In the genomic region with DNA sequence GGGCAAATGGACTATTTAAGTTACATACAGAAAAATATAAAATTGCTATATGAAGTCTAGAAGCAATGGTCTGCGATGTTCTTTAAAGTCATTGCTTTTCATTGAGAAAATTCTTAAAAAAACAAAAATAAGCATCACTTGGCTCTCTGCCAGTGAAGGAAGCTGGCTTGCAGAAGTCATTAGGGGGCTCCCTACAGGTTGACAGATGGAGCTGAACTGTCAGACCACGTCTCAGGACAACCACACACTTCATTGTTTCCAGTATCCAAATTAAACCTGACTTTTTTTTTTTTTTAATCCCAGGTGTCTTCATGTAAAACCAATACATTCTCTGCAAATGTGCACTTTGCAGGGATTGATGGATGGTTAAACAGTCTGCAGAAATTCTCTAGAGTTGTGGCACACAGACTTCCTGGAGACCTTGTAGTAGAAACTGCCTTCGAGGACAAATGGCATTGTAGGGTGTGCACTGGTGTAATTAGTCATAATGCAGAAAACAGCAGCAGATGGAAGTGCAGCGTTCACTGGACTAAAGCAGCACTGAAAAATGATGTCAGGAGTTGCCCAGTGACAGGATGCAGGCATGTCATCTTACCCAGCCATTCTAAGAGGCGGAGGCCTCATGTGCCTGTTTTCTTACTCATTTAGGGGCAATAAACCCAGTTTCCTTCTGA, we compare ENCODE assay signal across 19 mouse cellular contexts.
DNase-seq lines count a peak whose midpoint lies in the region; ATAC-seq lines count a peak whose summit lies in the region.
"Had no signal": no experiment of that assay in that cellular context is flagged by ENCODE, and none has a peak within 500 bp of the region (broad histone marks: within the 10 kb centered on the region; RNA-seq: fewer than 3 reads in every experiment).

No protein-coding gene starts in this region.

- ATAC-seq in hindbrain, embryonic 11.5 days (ENCODE audit: low FRiP score), result peak; percentile 71; the same call in 1 of the 2 replicates
- 0 out of 2 replicates have a peak, but pooled peaks have one; percentile 32 for ATAC-seq in neural tube, embryonic 13.5 days (ENCODE audit: low read depth)
- ATAC-seq: inflammation-experienced regulatory T-cells, adult 6 months had no signal

- no peak overlapping the region for H3K9ac ChIP-seq in hindbrain, embryonic 11.5 days (ENCODE audit: low read depth, low read length)
- no peak overlapping the region for H3K9ac ChIP-seq in neural tube, embryonic 13.5 days
- H3K9ac ChIP-seq: embryonic facial prominence, embryonic 13.5 days had no signal

- peak; percentile 5 for DNase-seq in adrenal gland, adult 2 months
- no peak for DNase-seq in adrenal gland, adult 18-20 months (ENCODE audit: low spot score in 2 of 2)
- DNase-seq in hindbrain, embryonic 11.5 days (ENCODE audit: low spot score), result peak; percentile 5
- no peak for DNase-seq in hindbrain, embryonic 10.5 days (ENCODE audit: low spot score)
- no peak for DNase-seq in neural tube, embryonic 10.5 days (ENCODE audit: extremely low spot score, low spot score)
- no peak for DNase-seq in Muller cell, postnatal 12 days (ENCODE audit: inconsistent ontology term)
- DNase-seq in kidney, adult 9 months, result no peak
- DNase-seq: cerebellum, postnatal 36 days; gastrocnemius, postnatal 36 days; heart, postnatal 10 days; kidney, adult 8-10 months; kidney, postnatal 36 days; lung, adult 2 months; lung, postnatal 4 days; thymus, postnatal 4 days had no signal

- no peak overlapping the region for H3K4me2 ChIP-seq in hindbrain, embryonic 11.5 days (replicated peaks; ENCODE audit: low read depth, low read length)
- H3K4me2 ChIP-seq in neural tube, embryonic 13.5 days, result no peak overlapping the region
- H3K4me2 ChIP-seq: embryonic facial prominence, embryonic 13.5 days had no signal

- 67% methylated on average over 5 of the region's 5 CpGs for WGBS in hindbrain, embryonic 11.5 days
- WGBS in hindbrain, embryonic 10.5 days, result 83% methylated on average over 5 of the region's 5 CpGs
- WGBS in neural tube, embryonic 13.5 days, result 56% methylated on average over 5 of the region's 5 CpGs

- H3K27ac ChIP-seq in hindbrain, embryonic 11.5 days (ENCODE audit: low read depth, low read length), result no peak overlapping the region
- no peak overlapping the region for H3K27ac ChIP-seq in hindbrain, embryonic 10.5 days
- no peak overlapping the region for H3K27ac ChIP-seq in neural tube, embryonic 13.5 days (replicated peaks)
- H3K27ac ChIP-seq: embryonic facial prominence, embryonic 13.5 days; heart, embryonic 10.5 days had no signal

- no peaks in the 10 kb centered on the region for H3K9me3 ChIP-seq in hindbrain, embryonic 11.5 days (ENCODE audit: control insufficient read depth, low read length)
- H3K9me3 ChIP-seq in hindbrain, embryonic 10.5 days, result no peaks in the 10 kb centered on the region
- H3K9me3 ChIP-seq in neural tube, embryonic 13.5 days, result no peaks in the 10 kb centered on the region
- H3K9me3 ChIP-seq: embryonic facial prominence, embryonic 13.5 days; heart, embryonic 10.5 days had no signal

- H3K4me3 ChIP-seq in hindbrain, embryonic 11.5 days (ENCODE audit: low read depth, low read length), result no peak overlapping the region
- no peak overlapping the region for H3K4me3 ChIP-seq in hindbrain, embryonic 10.5 days
- no peak overlapping the region for H3K4me3 ChIP-seq in neural tube, embryonic 13.5 days
- H3K4me3 ChIP-seq: embryonic facial prominence, embryonic 13.5 days; heart, embryonic 10.5 days had no signal

- no peaks in the 10 kb centered on the region for H3K4me1 ChIP-seq in hindbrain, embryonic 11.5 days (replicated peaks; ENCODE audit: control insufficient read depth, insufficient read depth, low read length)
- no peaks in the 10 kb centered on the region for H3K4me1 ChIP-seq in hindbrain, embryonic 10.5 days (replicated peaks)
- H3K4me1 ChIP-seq in neural tube, embryonic 13.5 days (replicated peaks), result peaks cover 6% of the 10 kb centered on the region; the same call in 1 of the 2 replicates
- H3K4me1 ChIP-seq: embryonic facial prominence, embryonic 13.5 days; heart, embryonic 10.5 days had no signal

- H3K27me3 ChIP-seq in hindbrain, embryonic 11.5 days (ENCODE audit: control insufficient read depth, insufficient read depth, low read length), result no peaks in the 10 kb centered on the region
- no peaks in the 10 kb centered on the region for H3K27me3 ChIP-seq in hindbrain, embryonic 10.5 days (ENCODE audit: insufficient read depth, poor library complexity, severe bottlenecking)
- no peaks in the 10 kb centered on the region for H3K27me3 ChIP-seq in neural tube, embryonic 13.5 days
- H3K27me3 ChIP-seq: embryonic facial prominence, embryonic 13.5 days had no signal

- H3K36me3 ChIP-seq in hindbrain, embryonic 11.5 days (ENCODE audit: control insufficient read depth, insufficient read depth, low read length), result no peaks in the 10 kb centered on the region
- no peaks in the 10 kb centered on the region for H3K36me3 ChIP-seq in hindbrain, embryonic 10.5 days
- H3K36me3 ChIP-seq in neural tube, embryonic 13.5 days, result no peaks in the 10 kb centered on the region
- H3K36me3 ChIP-seq: embryonic facial prominence, embryonic 13.5 days; heart, embryonic 10.5 days had no signal

Comparison
In these comparisons a context has a peak if more than half of its experiments do, and no peak if none do; other contexts are left out.
1. DNase-seq: peak in adrenal gland, adult 2 months (single experiment) and hindbrain, embryonic 11.5 days (single experiment); none in adrenal gland, adult 18-20 months (0 of 2), hindbrain, embryonic 10.5 days (single experiment), neural tube, embryonic 10.5 days (single experiment), Muller cell, postnatal 12 days (single experiment) and kidney, adult 9 months (single experiment).